Mouse (Mus musculus): ENCODE results near the gene Ykt6. TPM values are rescaled to one million over a fixed set of nuclear protein-coding genes. Genes with fewer than 3 reads are reported as not detected.

Gene Ykt6
- polyA plus RNA-seq, 1 experiment from 2014 or later: 93.7 TPM

- no peak overlapping the region for H3K27ac ChIP-seq (replicated peaks)
- 91% methylated on average over 2 of the region's 2 CpGs for WGBS
- H3K4me3 ChIP-seq: no peak overlapping the region
- H3K9me3 ChIP-seq: no peaks in the 10 kb centered on the region
- peaks cover 5% of the 10 kb centered on the region for H3K36me3 ChIP-seq
- H3K9ac ChIP-seq: no peak overlapping the region
- H3K4me2 ChIP-seq: no peak overlapping the region
- no peak for ATAC-seq (ENCODE audit: low FRiP score, low read depth)
- no peaks in the 10 kb centered on the region for H3K27me3 ChIP-seq
- H3K4me1 ChIP-seq (replicated peaks): no peaks in the 10 kb centered on the region
These were observed 24.6 kb downstream of the Ykt6 start for GRCm38 (mm10) chr11:5980108-5980507.

- WGBS: 67% methylated on average over 8 of the region's 8 CpGs
These were observed 25.1 kb downstream of the Ykt6 start for GRCm38 (mm10) chr11:5980561-5980960.

GRCm38 (mm10) chr11:5981323-5981722, 25.8 kb downstream of the Ykt6 start:
- H3K36me3 ChIP-seq: peaks cover 5% of the 10 kb centered on the region
- WGBS: 93% methylated on average over 7 of the region's 7 CpGs
- H3K27me3 ChIP-seq: no peaks in the 10 kb centered on the region
- no peak overlapping the region for H3K9ac ChIP-seq
- H3K4me1 ChIP-seq (replicated peaks): no peaks in the 10 kb centered on the region
- no peak overlapping the region for H3K27ac ChIP-seq (replicated peaks)
- H3K4me2 ChIP-seq: no peak overlapping the region
- no peak overlapping the region for H3K4me3 ChIP-seq
- no peaks in the 10 kb centered on the region for H3K9me3 ChIP-seq
- no peak for ATAC-seq (ENCODE audit: low FRiP score, low read depth)

More at GRCm38 (mm10) chr11:5980561-5980960, 25.1 kb downstream of the Ykt6 start:
- peaks cover 5% of the 10 kb centered on the region for H3K36me3 ChIP-seq
- H3K4me2 ChIP-seq: no peak overlapping the region
- H3K4me3 ChIP-seq: no peak overlapping the region
- no peak overlapping the region for H3K27ac ChIP-seq (replicated peaks)
- no peaks in the 10 kb centered on the region for H3K27me3 ChIP-seq
- no peak for ATAC-seq (ENCODE audit: low FRiP score, low read depth)
- H3K9ac ChIP-seq: no peak overlapping the region
- no peaks in the 10 kb centered on the region for H3K4me1 ChIP-seq (replicated peaks)
- H3K9me3 ChIP-seq: no peaks in the 10 kb centered on the region

- Histone ChIP-seq H3K9me3 (no peaks in the 10 kb centered on the region), H3K27me3 (no peaks in the 10 kb centered on the region), H3K4me1 (replicated peaks) (no peaks in the 10 kb centered on the region), H3K4me3 (no peak overlapping the region), H3K27ac (replicated peaks) (no peak overlapping the region), H3K4me2 (no peak overlapping the region), H3K9ac (no peak overlapping the region), H3K36me3 (peaks cover 10% of the 10 kb centered on the region)
- no peak for ATAC-seq (ENCODE audit: low FRiP score, low read depth)
- WGBS: 96% methylated on average over 5 of the region's 5 CpGs
These were observed 28.1 kb downstream of the Ykt6 start for GRCm38 (mm10) chr11:5983629-5984028.

GRCm38 (mm10) chr11:5988126-5988525, 32.6 kb downstream of the Ykt6 start:
- ATAC-seq (ENCODE audit: low FRiP score, low read depth): no peak
- H3K36me3 ChIP-seq: peaks cover 16% of the 10 kb centered on the region

GRCm38 (mm10) chr11:5989954-5990593, 34.6 kb downstream of the Ykt6 start:
- H3K4me2 ChIP-seq: no peak overlapping the region
- H3K9ac ChIP-seq: no peak overlapping the region
- 90% methylated on average over 16 of the region's 16 CpGs for WGBS
- H3K4me1 ChIP-seq (replicated peaks): no peaks in the 10 kb centered on the region
- H3K4me3 ChIP-seq: no peak overlapping the region
- H3K36me3 ChIP-seq: peaks cover 16% of the 10 kb centered on the region
- no peak for ATAC-seq (ENCODE audit: low FRiP score, low read depth)
- H3K27me3 ChIP-seq: no peaks in the 10 kb centered on the region
- no peak overlapping the region for H3K27ac ChIP-seq (replicated peaks)
- H3K9me3 ChIP-seq: no peaks in the 10 kb centered on the region

More at GRCm38 (mm10) chr11:5988126-5988525, 32.6 kb downstream of the Ykt6 start:
- Histone ChIP-seq H3K9me3 (no peaks in the 10 kb centered on the region), H3K4me1 (replicated peaks) (no peaks in the 10 kb centered on the region), H3K9ac (no peak overlapping the region), H3K4me3 (no peak overlapping the region), H3K27ac (replicated peaks) (no peak overlapping the region), H3K27me3 (no peaks in the 10 kb centered on the region), H3K4me2 (no peak overlapping the region)
- WGBS: 82% methylated on average over 10 of the region's 10 CpGs

- Histone ChIP-seq H3K4me1 (replicated peaks) (no peaks in the 10 kb centered on the region), H3K9ac (no peak overlapping the region), H3K36me3 (peaks cover 16% of the 10 kb centered on the region), H3K4me2 (no peak overlapping the region), H3K27ac (replicated peaks) (no peak overlapping the region), H3K9me3 (no peaks in the 10 kb centered on the region), H3K4me3 (no peak overlapping the region), H3K27me3 (no peaks in the 10 kb centered on the region)
- ATAC-seq (ENCODE audit: low FRiP score, low read depth): no peak
- 30% methylated on average over 4 of the region's 4 CpGs for WGBS
These were observed 35.4 kb downstream of the Ykt6 start for GRCm38 (mm10) chr11:5990910-5991309.

- Histone ChIP-seq H3K4me1 (replicated peaks) (no peaks in the 10 kb centered on the region; the same call in 1 of the 2 replicates), H3K4me2 (no peak overlapping the region), H3K4me3 (no peak overlapping the region), H3K9ac (no peak overlapping the region), H3K27me3 (no peaks in the 10 kb centered on the region), H3K9me3 (no peaks in the 10 kb centered on the region), H3K27ac (replicated peaks) (no peak overlapping the region), H3K36me3 (peaks cover 6% of the 10 kb centered on the region)
- no peak for ATAC-seq (ENCODE audit: low FRiP score, low read depth)
- 69% methylated on average over 5 of the region's 5 CpGs for whole genome bisulfite sequencing
These were observed 38.7 kb downstream of the Ykt6 start for GRCm38 (mm10) chr11:5994212-5994611.

GRCm38 (mm10) chr11:5994880-5995279, 39.4 kb downstream of the Ykt6 start:
- H3K4me2 ChIP-seq: no peak overlapping the region
- peaks cover 4% of the 10 kb centered on the region; the same call in 1 of the 2 replicates for H3K36me3 ChIP-seq
- no peak overlapping the region for H3K27ac ChIP-seq (replicated peaks)
- ATAC-seq (ENCODE audit: low FRiP score, low read depth): no peak
- H3K9ac ChIP-seq: no peak overlapping the region
- peaks cover 7% of the 10 kb centered on the region for H3K4me1 ChIP-seq (replicated peaks)
- no peak overlapping the region for H3K4me3 ChIP-seq
- 80% methylated on average over 3 of the region's 3 CpGs for WGBS
- no peaks in the 10 kb centered on the region for H3K27me3 ChIP-seq
- no peaks in the 10 kb centered on the region for H3K9me3 ChIP-seq

GRCm38 (mm10) chr11:5995989-5996388, 40.5 kb downstream of the Ykt6 start:
- ATAC-seq (ENCODE audit: low FRiP score, low read depth): no peak; the same call in 1 of the 2 replicates
- no peak overlapping the region for H3K9ac ChIP-seq
- H3K4me3 ChIP-seq: no peak overlapping the region
- peaks cover 18% of the 10 kb centered on the region for H3K4me1 ChIP-seq (replicated peaks)
- H3K36me3 ChIP-seq: peaks cover 4% of the 10 kb centered on the region; the same call in 1 of the 2 replicates
- WGBS: 17% methylated on average over 8 of the region's 8 CpGs
- H3K27ac ChIP-seq (replicated peaks): no peak overlapping the region
- no peak overlapping the region for H3K4me2 ChIP-seq
- H3K9me3 ChIP-seq: no peaks in the 10 kb centered on the region
- no peaks in the 10 kb centered on the region for H3K27me3 ChIP-seq

- Histone ChIP-seq H3K36me3 (no peaks in the 10 kb centered on the region; the same call in 1 of the 2 replicates), H3K9ac (no peak overlapping the region), H3K9me3 (no peaks in the 10 kb centered on the region), H3K27ac (replicated peaks) (no peak overlapping the region), H3K4me2 (no peak overlapping the region), H3K4me3 (no peak overlapping the region), H3K27me3 (no peaks in the 10 kb centered on the region), H3K4me1 (replicated peaks) (peaks cover 23% of the 10 kb centered on the region)
- 95% methylated on average over 2 of the region's 2 CpGs for WGBS
- ATAC-seq (ENCODE audit: low FRiP score, low read depth): no peak
These were observed 43.0 kb downstream of the Ykt6 start for GRCm38 (mm10) chr11:5998472-5998871.

- peaks cover 23% of the 10 kb centered on the region for H3K4me1 ChIP-seq (replicated peaks)
- no peak overlapping the region for H3K4me3 ChIP-seq
- no peaks in the 10 kb centered on the region; the same call in 1 of the 2 replicates for H3K36me3 ChIP-seq
- H3K9ac ChIP-seq: 0 out of 2 replicates have a peak overlapping the region, but pooled peaks have one; percentile 15
- H3K27me3 ChIP-seq: no peaks in the 10 kb centered on the region
- 11% methylated on average over 8 of the region's 8 CpGs for WGBS
- no peaks in the 10 kb centered on the region for H3K9me3 ChIP-seq
- peak; percentile 89 for ATAC-seq (ENCODE audit: low FRiP score, low read depth)
- H3K4me2 ChIP-seq: no peak overlapping the region
- H3K27ac ChIP-seq (replicated peaks): peak overlapping the region; percentile 67
These were observed 44.6 kb downstream of the Ykt6 start for GRCm38 (mm10) chr11:5999832-6000771.

Data from hindbrain, embryonic 15.5 days (tissue).